Mouse (Mus musculus): ENCODE measurements around the gene Iqschfp. TPM values are rescaled to one million over a fixed set of nuclear protein-coding genes. Genes with fewer than 3 reads are reported as not detected.

The Iqschfp gene
- total and polyA plus RNA-seq, 2 experiments from 2014 or later: not detected

DNA sequence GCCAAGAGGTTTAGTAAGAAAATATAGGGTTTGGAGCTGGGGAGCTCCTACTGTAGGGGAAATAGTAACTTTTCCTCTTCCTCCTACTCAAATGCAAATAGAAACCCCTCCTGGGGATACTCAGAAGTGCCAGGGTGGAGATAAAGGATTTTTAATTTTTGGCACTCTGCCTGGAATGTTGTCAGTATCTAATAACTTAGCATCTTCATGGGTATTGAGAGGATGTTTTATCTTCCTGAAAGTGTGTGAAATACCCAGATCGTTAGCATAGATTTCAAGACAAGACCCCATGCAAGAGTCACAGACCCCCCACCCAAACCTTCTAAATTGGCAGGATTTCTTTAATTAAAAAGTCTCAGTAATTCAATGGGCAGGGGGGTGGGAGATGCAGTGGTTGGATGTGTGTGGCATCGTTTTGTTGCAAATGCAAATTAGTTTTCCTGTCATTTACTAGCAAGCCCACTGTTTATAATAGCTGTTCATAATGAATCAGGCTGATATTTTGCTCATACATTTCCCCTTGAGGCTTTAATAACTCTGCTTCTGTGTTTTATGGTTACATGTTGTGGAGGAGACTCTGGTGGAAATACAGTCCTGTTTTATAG is 213.2 kb downstream of the Iqschfp start:
- ATAC-seq (ENCODE audit: insufficient read depth, low read depth) (no peak), DNase-seq (ENCODE audit: low spot score) (no peak)
- H3K4me2 ChIP-seq (ENCODE audit: low read depth, low read length): no peak overlapping the region
- WGBS: 63% methylated on average over 2 of the region's 2 CpGs
- H3K9ac ChIP-seq (replicated peaks; ENCODE audit: low read depth, low read length): no peak overlapping the region
- no peak for TF ChIP-seq EP300 (IDR thresholded peaks at IDR 0.05; ENCODE audit: low read depth)
- TF ChIP-seq CTCF (IDR thresholded peaks at IDR 0.05; ENCODE audit: low read depth): no peak
- H3K4me1 ChIP-seq (ENCODE audit: control insufficient read depth, insufficient read depth): no peaks in the 10 kb centered on the region
- H3K27me3 ChIP-seq (ENCODE audit: control insufficient read depth, insufficient read depth, low read length): no peaks in the 10 kb centered on the region
- no peaks in the 10 kb centered on the region for H3K36me3 ChIP-seq (replicated peaks; ENCODE audit: control insufficient read depth, insufficient read depth, low read length)
- H3K9me3 ChIP-seq (replicated peaks; ENCODE audit: control insufficient read depth, low read length): no peaks in the 10 kb centered on the region
- H3K4me3 ChIP-seq (ENCODE audit: low read depth, low read length): no peak overlapping the region
- H3K27ac ChIP-seq (ENCODE audit: low read depth): no peak overlapping the region

DNA sequence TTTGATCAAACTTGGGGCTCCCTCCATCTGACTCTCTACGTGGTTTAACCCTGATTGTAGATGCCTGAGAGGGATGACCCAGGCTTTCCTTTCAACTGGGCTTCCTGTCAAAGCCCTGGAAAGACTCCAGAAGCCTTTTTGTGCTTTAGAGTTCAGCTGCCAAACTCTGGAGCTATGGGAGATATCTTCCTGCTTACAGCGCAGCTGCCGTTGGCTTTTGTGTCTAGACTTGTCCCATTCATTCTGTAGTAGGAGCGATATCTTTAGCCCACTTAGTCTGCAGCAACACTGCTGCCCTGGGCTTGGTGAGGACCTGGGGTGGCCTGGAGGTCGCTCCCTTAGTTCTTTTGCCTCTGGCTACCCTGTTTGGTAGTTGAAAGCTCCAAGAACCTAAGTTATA is 229.3 kb downstream of the Iqschfp start:
- WGBS: 3% methylated on average over 5 of the region's 5 CpGs
- H3K27ac ChIP-seq (ENCODE audit: low read depth): peak overlapping the region; percentile 39; the same call in 1 of the 2 replicates
- H3K4me3 ChIP-seq (ENCODE audit: low read depth, low read length): no peak overlapping the region
- H3K9me3 ChIP-seq (replicated peaks; ENCODE audit: control insufficient read depth, low read length): no peaks in the 10 kb centered on the region
- no peaks in the 10 kb centered on the region; the same call in 1 of the 2 replicates for H3K4me1 ChIP-seq (ENCODE audit: control insufficient read depth, insufficient read depth)
- peak; percentile 56 for DNase-seq (ENCODE audit: low spot score)
- no peak overlapping the region for H3K4me2 ChIP-seq (ENCODE audit: low read depth, low read length)
- TF ChIP-seq EP300 (IDR thresholded peaks at IDR 0.05; ENCODE audit: low read depth): no peak; the same call in 1 of the 2 replicates
- no peak for TF ChIP-seq CTCF (IDR thresholded peaks at IDR 0.05; ENCODE audit: low read depth)
- no peak overlapping the region for H3K9ac ChIP-seq (replicated peaks; ENCODE audit: low read depth, low read length)
- H3K36me3 ChIP-seq (replicated peaks; ENCODE audit: control insufficient read depth, insufficient read depth, low read length): no peaks in the 10 kb centered on the region
- H3K27me3 ChIP-seq (ENCODE audit: control insufficient read depth, insufficient read depth, low read length): no peaks in the 10 kb centered on the region
- ATAC-seq (ENCODE audit: insufficient read depth, low read depth): peak; percentile 68

DNA sequence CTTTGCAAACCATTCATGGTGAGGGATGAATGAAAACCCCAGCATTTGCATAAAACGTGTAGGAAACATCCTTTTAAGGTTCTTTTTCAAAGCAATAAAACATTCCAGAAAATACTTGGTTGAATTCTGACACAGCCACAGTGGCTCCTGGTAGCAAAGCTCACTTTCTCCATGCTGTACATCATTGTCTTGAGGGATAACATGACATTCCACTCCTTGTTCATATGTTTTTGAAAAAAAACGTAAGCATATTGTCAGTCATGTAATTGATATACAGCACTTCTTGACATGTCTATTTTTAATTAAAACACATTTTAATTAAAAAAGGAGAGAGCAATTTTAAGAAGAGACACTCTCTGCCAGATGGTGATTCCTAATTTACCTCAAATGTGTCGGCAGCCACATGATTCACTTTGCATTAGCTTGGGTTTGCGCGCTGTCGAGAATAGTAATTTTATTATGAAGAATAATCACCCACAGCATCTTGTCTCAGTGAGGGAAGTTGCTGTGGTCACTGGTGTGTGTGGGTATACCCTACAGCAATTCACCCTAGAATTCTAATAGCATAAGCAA is 234.3 kb downstream of the Iqschfp start:
- DNase-seq (ENCODE audit: low spot score): no peak
- ATAC-seq (ENCODE audit: insufficient read depth, low read depth): no peak
- Histone ChIP-seq H3K27ac (ENCODE audit: low read depth) (no peak overlapping the region), H3K36me3 (replicated peaks; ENCODE audit: control insufficient read depth, insufficient read depth, low read length) (no peaks in the 10 kb centered on the region), H3K4me3 (ENCODE audit: low read depth, low read length) (no peak overlapping the region), H3K27me3 (ENCODE audit: control insufficient read depth, insufficient read depth, low read length) (no peaks in the 10 kb centered on the region), H3K4me1 (ENCODE audit: control insufficient read depth, insufficient read depth) (no peaks in the 10 kb centered on the region; the same call in 1 of the 2 replicates), H3K4me2 (ENCODE audit: low read depth, low read length) (no peak overlapping the region), H3K9ac (replicated peaks; ENCODE audit: low read depth, low read length) (no peak overlapping the region), H3K9me3 (replicated peaks; ENCODE audit: control insufficient read depth, low read length) (no peaks in the 10 kb centered on the region)
- TF ChIP-seq EP300 (IDR thresholded peaks at IDR 0.05; ENCODE audit: low read depth): no peak
- TF ChIP-seq CTCF (IDR thresholded peaks at IDR 0.05; ENCODE audit: low read depth): no peak
- WGBS: 71% methylated on average over 6 of the region's 6 CpGs

DNA sequence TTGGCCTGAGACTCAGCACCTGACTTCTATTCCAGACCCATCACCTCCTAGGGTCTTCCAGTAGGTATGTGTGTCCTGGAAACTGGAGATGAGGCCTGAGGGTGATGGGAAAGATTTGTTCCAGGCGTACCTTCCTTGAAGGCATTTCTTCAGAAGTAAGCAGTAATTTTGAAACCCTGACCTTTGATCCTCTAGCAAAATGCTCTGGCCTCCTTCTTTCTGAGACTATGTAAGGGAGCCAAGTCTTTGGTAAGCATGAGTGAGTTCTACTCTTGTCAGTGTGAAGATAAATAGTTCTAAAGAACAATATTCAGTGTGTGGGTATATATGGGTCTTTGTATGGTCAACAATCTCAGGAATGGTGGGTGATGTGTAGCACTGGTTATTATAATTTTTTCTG is 238.4 kb downstream of the Iqschfp start:
- ATAC-seq (ENCODE audit: insufficient read depth, low read depth): no peak
- Histone ChIP-seq H3K27me3 (ENCODE audit: control insufficient read depth, insufficient read depth, low read length) (no peaks in the 10 kb centered on the region), H3K36me3 (replicated peaks; ENCODE audit: control insufficient read depth, insufficient read depth, low read length) (no peaks in the 10 kb centered on the region), H3K27ac (ENCODE audit: low read depth) (no peak overlapping the region), H3K9ac (replicated peaks; ENCODE audit: low read depth, low read length) (no peak overlapping the region), H3K9me3 (replicated peaks; ENCODE audit: control insufficient read depth, low read length) (no peaks in the 10 kb centered on the region), H3K4me2 (ENCODE audit: low read depth, low read length) (no peak overlapping the region), H3K4me1 (ENCODE audit: control insufficient read depth, insufficient read depth) (no peaks in the 10 kb centered on the region), H3K4me3 (ENCODE audit: low read depth, low read length) (no peak overlapping the region)
- DNase-seq (ENCODE audit: low spot score): no peak
- no peak for TF ChIP-seq EP300 (IDR thresholded peaks at IDR 0.05; ENCODE audit: low read depth)
- TF ChIP-seq CTCF (IDR thresholded peaks at IDR 0.05; ENCODE audit: low read depth): no peak
- 73% methylated on average over 1 of the region's 1 CpGs for WGBS

DNA sequence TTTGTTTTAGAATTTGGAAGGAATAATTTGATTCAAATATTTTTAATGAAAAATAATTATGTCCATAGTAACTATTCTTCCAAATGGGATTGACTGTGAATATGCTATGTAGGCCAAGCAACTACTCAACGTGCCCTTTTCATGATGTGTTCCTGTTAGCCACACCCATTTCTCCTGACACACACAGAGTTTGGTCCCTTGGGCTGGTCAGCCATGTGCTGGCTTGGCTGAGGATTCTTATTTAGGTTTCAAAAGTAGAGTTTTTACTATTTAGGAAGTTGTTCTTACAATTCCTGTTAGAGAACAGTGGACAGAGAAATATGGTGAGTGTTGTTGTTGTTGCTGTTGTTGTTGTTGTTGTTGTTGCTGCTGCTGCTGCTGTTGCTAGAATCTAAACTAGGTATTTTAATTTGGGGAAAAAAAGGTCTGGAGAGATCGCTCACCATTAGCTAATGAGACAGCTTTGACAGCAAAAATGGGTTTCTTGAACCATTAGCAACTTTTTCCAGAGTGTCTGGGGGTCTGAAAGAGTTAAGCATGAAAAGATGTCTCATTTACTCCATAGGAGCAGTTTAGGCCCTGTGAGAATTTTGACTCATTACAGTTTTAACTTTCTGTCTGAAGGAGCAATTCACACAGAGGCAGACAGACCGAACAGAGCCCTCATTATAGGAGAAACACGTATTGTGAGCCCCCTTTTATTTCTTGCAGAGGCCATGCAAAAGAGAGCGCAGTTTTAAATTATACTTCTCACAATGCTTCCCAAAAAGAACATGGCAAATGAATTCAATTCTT is 247.0 kb downstream of the Iqschfp start:
- no peak for TF ChIP-seq CTCF (IDR thresholded peaks at IDR 0.05; ENCODE audit: low read depth)
- TF ChIP-seq EP300 (IDR thresholded peaks at IDR 0.05; ENCODE audit: low read depth): no peak
- Histone ChIP-seq H3K4me2 (ENCODE audit: low read depth, low read length) (no peak overlapping the region), H3K36me3 (replicated peaks; ENCODE audit: control insufficient read depth, insufficient read depth, low read length) (no peaks in the 10 kb centered on the region), H3K4me3 (ENCODE audit: low read depth, low read length) (no peak overlapping the region), H3K9me3 (replicated peaks; ENCODE audit: control insufficient read depth, low read length) (no peaks in the 10 kb centered on the region), H3K27me3 (ENCODE audit: control insufficient read depth, insufficient read depth, low read length) (no peaks in the 10 kb centered on the region), H3K4me1 (ENCODE audit: control insufficient read depth, insufficient read depth) (no peaks in the 10 kb centered on the region), H3K27ac (ENCODE audit: low read depth) (no peak overlapping the region), H3K9ac (replicated peaks; ENCODE audit: low read depth, low read length) (no peak overlapping the region)
- DNase-seq (ENCODE audit: low spot score) (no peak), ATAC-seq (ENCODE audit: insufficient read depth, low read depth) (no peak)
- 71% methylated on average over 5 of the region's 5 CpGs for WGBS
